Mouse (Mus musculus) forebrain, postnatal 0 days (tissue): ENCODE data around the gene Pou2f3. TPM values are rescaled to one million over a fixed set of nuclear protein-coding genes. Genes with fewer than 3 reads are reported as not detected.

ENCODE experiments used
- ATAC-seq: fragments of 200-750 bp; cut with Nextera tagmentation; 2 replicates; pipeline ENCODE4 v1.8.0; 2017; ENCODE audit warnings: mild to moderate bottlenecking, moderate library complexity
- DNase-seq: peaks from one replicate; pipeline ENCODE4 v3.0.0-alpha.2; 2015
- H3K27ac ChIP-seq: fragments of 300-500 bp; sonication (generic); 2 replicates; pipeline ENCODE4 v1.5.1; 2014; ENCODE audit warnings: low read depth, mild to moderate bottlenecking, antibody characterized with exemption, low read length, moderate library complexity, mixed read lengths
- H3K27me3 ChIP-seq: fragments of 300-500 bp; sonication (generic); 2 replicates; pipeline ENCODE4 v1.6.1; 2014; ENCODE audit warnings: mild to moderate bottlenecking, low read length, mixed read lengths; ENCODE audit not compliant: insufficient read depth
- H3K36me3 ChIP-seq: fragments of 300-500 bp; sonication (generic); 2 replicates; pipeline ENCODE4 v1.6.1; 2014; ENCODE audit warnings: mild to moderate bottlenecking, moderate library complexity; ENCODE audit not compliant: insufficient read depth
- H3K4me1 ChIP-seq: fragments of 300-500 bp; sonication (generic); 2 replicates; pipeline ENCODE4 v1.6.1; 2014; ENCODE audit warnings: antibody characterized with exemption; ENCODE audit not compliant: insufficient read depth
- H3K4me2 ChIP-seq: fragments of 300-500 bp; sonication (generic); 2 replicates; pipeline ENCODE4 v1.6.1; 2014; ENCODE audit warnings: low read depth, mild to moderate bottlenecking, moderate library complexity
- H3K4me3 ChIP-seq: fragments of 300-500 bp; sonication (generic); 2 replicates; pipeline ENCODE4 v1.5.1; 2014; ENCODE audit warnings: low read depth, low read length, mixed read lengths
- H3K9ac ChIP-seq: fragments of 300-500 bp; sonication (generic); 2 replicates; pipeline ENCODE4 v1.6.1; 2014; ENCODE audit warnings: mild to moderate bottlenecking
- H3K9me3 ChIP-seq: fragments of 300-500 bp; sonication (generic); 2 replicates; pipeline ENCODE4 v1.6.1; 2016; ENCODE audit warnings: low read length
- CTCF ChIP-seq: sonication (generic); IDR thresholded peaks from 2 replicates; pipeline ENCODE4 v1.5.1; 2016; ENCODE audit warnings: antibody characterized with exemption, control low read depth, low read depth
- WGBS: fragments of 180-500 bp; shearing (Covaris S2); extraction: QIAGEN DNeasy Blood & Tissue Kit; methylation state at CpG from one replicate; pipeline ENCODE4 v1.1.7; 2014; 5-methylcytosine and 5-hydroxymethylcytosine counted together
- polyA plus RNA-seq: library from polyadenylated mRNA; unstranded; fragments of >200 nt; fragmentation: Nextera tagmentation; extraction: Ambion mirVana; gene quantifications from 2 replicates; pipeline ENCODE4 v1.2.1, GENCODE M21; 2015
- total RNA-seq: library from RNA; depleted of rRNA; stranded (reverse); fragments of >200 nt; gene quantifications from 2 replicates; pipeline ENCODE4 v1.2.3, GENCODE M21; 2014

Gene Pou2f3
- total and polyA plus RNA-seq, 2 experiments from 2014 or later: not detected

DNA sequence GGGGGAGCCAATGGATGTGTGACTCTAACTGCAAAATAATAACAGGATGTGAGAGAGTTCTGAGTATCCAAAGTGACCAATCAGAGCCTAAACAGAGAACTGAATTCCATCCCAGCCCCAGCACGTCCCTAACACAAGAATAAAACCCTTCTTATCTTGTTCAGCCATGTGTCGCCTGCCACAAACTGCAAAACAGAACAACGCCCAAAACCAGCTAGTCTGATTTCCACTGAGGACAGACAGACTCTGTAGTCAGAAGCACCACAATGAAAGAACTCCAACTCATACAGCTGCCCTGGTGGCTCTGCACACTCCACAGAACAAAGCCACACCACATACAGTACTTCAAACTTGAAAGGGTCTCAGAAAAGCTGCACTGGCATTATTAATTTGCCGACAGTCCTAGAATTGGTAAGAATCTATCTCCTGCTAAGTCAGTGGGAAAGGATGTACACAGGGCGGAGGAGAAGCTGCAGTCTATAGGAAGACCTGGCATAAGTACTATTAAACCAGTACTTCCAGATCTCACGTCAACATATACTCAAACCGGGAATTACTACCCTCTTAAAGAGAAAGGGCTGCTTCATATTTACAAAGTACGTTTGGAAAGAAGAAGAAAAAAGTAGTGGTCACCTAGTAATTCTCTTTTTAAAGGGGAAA, 108.1 kb downstream of the Pou2f3 start:
- DNase-seq (no peak), ATAC-seq (no peak)
- H3K4me3 ChIP-seq: no peak overlapping the region
- H3K4me1 ChIP-seq: peaks cover 27% of the 10 kb centered on the region
- H3K4me2 ChIP-seq: peak overlapping the region; percentile 13; the same call in 1 of the 2 replicates
- H3K36me3 ChIP-seq: no peaks in the 10 kb centered on the region
- H3K27ac ChIP-seq: no peak overlapping the region
- H3K9ac ChIP-seq: no peak overlapping the region
- no peak for TF ChIP-seq CTCF
- no peaks in the 10 kb centered on the region for H3K9me3 ChIP-seq
- no peaks in the 10 kb centered on the region for H3K27me3 ChIP-seq
- WGBS: 61% methylated on average over 8 of the region's 8 CpGs

DNA sequence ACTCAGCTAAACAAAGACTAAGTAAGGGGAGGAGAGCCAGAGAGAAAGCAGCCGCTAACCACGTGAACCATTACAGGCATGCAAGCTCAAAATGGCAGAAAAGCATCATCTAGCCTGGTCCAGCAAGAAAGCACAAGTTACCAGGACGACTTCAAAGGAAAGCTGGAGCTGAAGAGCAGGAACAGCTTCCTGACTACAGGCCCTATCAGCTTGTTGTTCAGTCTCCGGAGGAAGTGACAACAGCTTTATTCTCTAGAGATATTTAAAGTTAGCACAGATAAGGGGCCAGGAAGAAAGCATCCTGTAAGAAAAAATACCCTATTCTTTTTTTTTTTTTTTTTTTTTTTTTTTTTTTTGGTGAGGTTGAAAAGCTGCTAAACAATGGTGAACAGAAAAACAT, 111.2 kb downstream of the Pou2f3 start:
- Histone ChIP-seq H3K4me2 (no peak overlapping the region), H3K9me3 (no peaks in the 10 kb centered on the region), H3K27me3 (no peaks in the 10 kb centered on the region), H3K36me3 (no peaks in the 10 kb centered on the region), H3K4me3 (no peak overlapping the region), H3K27ac (no peak overlapping the region), H3K4me1 (peaks cover 20% of the 10 kb centered on the region), H3K9ac (no peak overlapping the region)
- WGBS: 49% methylated on average over 4 of the region's 4 CpGs
- ATAC-seq: no peak
- TF ChIP-seq CTCF: no peak
- DNase-seq: no peak

DNA sequence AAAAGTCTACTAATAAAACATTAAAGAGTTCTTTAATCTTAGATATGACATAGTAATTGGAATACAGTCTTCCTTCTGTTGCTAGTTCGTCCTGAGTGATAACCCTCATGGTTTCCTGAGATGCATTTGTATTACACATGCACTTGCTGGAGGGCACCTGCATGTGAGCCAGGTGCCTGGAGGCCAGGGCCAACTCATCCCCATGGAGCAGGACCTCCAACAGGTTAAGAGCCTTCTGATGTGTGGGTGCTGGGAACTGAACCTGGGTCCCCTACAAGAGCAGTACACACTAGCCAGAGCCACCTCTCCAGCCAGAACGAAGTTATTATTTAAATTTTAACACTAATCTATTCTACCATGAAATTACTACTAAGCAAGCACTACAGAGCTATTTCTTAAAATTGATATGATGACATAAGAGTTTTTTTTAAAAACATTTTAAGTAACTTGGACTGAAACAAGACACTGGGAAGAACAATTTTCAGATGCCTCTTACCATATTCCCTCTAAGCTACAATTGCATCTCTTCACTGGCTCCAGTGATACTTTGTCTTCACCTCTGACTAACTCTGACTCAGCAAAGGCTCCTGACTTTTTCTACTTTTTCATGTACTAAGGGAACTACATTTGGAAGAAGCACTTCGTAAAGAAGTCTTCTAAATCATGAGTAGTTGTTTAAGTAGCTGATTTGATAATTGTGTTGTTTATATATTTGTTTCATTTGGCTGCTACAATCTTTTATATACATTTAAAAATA, 112.2 kb downstream of the Pou2f3 start:
- Histone ChIP-seq H3K4me1 (peaks cover 11% of the 10 kb centered on the region; the same call in 1 of the 2 replicates), H3K4me2 (no peak overlapping the region), H3K9ac (no peak overlapping the region), H3K4me3 (no peak overlapping the region), H3K27ac (no peak overlapping the region), H3K27me3 (no peaks in the 10 kb centered on the region), H3K36me3 (no peaks in the 10 kb centered on the region), H3K9me3 (no peaks in the 10 kb centered on the region)
- no peak for TF ChIP-seq CTCF
- DNase-seq (no peak), ATAC-seq (no peak)
- 94% methylated on average over 3 of the region's 3 CpGs for WGBS

DNA sequence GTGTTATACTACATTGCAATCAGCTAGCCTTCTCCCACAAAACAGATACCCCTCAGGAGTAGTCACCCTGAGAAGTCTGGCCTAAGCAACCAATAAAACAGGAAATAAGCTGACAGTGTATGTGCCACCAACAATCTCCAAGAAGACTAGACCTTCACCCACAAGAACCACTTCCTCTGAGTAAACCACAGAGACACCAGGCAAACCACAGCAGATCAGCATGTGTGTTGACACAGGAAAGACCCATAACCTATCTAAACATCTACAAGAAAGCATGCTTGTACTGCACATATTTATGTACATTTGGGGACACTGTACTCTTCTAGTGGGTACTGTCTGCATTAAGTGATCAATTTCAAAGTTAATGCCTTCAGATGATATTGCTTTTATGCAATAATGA, 113.8 kb downstream of the Pou2f3 start:
- ATAC-seq: no peak
- H3K9me3 ChIP-seq: no peaks in the 10 kb centered on the region
- DNase-seq: no peak
- no peak overlapping the region for H3K4me3 ChIP-seq
- no peaks in the 10 kb centered on the region for H3K36me3 ChIP-seq
- no peak for TF ChIP-seq CTCF
- no peak overlapping the region for H3K4me2 ChIP-seq
- no peak overlapping the region for H3K9ac ChIP-seq
- no peak overlapping the region for H3K27ac ChIP-seq
- no peaks in the 10 kb centered on the region for H3K4me1 ChIP-seq
- H3K27me3 ChIP-seq: no peaks in the 10 kb centered on the region

DNA sequence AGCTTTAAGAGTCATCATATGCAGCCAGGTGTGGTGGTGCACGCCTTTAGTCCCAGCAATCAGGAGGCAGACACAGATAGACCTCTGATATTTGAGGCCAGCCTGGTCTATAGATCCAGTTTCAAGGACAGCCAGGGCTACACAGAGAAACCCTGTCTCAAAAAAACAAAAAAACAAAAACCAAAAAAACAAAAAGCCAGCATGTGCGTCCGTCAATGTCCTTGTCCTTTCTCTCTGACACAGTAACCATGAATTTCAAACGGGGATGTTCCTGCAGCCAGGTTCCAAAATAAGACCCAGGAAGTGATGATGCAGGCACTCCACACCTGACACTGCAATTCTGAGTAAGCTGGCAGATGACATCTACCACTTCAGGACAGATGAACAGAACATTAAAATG, 115.3 kb downstream of the Pou2f3 start:
- H3K9me3 ChIP-seq: no peaks in the 10 kb centered on the region
- no peak for TF ChIP-seq CTCF
- H3K36me3 ChIP-seq: no peaks in the 10 kb centered on the region
- H3K4me3 ChIP-seq: no peak overlapping the region
- 90% methylated on average over 4 of the region's 4 CpGs for WGBS
- H3K9ac ChIP-seq: no peak overlapping the region
- H3K4me2 ChIP-seq: no peak overlapping the region
- no peaks in the 10 kb centered on the region for H3K27me3 ChIP-seq
- no peaks in the 10 kb centered on the region for H3K4me1 ChIP-seq
- no peak for DNase-seq
- ATAC-seq: no peak
- H3K27ac ChIP-seq: no peak overlapping the region

DNA sequence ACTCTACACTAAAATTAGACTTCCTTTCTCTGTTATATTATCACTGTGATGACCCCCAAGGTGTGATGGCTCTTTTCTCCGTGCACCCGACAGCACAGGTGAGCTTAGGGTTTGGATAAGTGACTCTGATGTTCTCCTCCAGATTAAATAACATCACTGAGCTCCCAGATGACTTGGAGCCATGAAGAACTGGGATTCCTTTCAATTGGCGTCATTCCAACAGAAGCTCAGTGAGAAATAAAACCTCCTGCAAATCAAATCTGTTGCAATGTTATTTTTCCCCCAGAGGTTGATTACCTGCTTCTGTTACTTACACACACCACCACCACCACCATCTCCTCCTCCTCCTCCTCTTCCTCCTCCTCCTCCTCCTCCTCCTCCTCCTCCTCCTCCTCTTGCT, 116.4 kb downstream of the Pou2f3 start:
- Histone ChIP-seq H3K27me3 (no peaks in the 10 kb centered on the region), H3K27ac (no peak overlapping the region), H3K4me1 (no peaks in the 10 kb centered on the region), H3K9ac (no peak overlapping the region), H3K4me3 (no peak overlapping the region), H3K9me3 (no peaks in the 10 kb centered on the region), H3K4me2 (no peak overlapping the region), H3K36me3 (no peaks in the 10 kb centered on the region)
- no peak for ATAC-seq
- TF ChIP-seq CTCF: no peak
- WGBS: 71% methylated on average over 3 of the region's 3 CpGs
- peak; percentile 65 for DNase-seq

DNA sequence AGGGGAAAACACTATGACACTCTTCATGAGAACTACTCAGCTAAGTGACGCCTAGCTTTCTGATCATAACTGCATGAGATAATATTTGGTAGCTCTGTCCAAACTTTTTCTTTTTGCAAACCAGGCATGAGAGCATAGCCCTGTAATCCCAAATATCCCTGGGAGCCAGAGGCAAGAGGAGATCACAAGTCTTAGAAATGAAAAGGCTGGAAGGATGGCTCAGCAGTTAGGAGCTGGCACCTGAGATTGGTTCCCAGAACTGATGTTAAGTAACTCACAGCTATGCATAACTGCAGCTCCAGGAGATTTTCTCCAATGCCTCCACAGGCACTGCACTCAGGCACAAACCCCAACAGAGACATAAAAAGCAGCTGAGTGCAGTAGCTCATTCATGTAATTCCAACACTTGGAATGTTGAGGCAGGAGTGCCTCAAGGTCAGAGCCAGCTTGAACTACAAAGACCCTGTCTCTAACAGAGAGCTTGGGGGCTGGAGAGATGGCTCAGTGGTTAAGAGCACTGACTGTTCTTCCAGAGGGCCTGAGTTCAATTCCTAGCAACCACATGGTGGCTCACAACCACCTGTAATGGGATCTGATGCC, 124.4 kb downstream of the Pou2f3 start:
- Histone ChIP-seq H3K9me3 (no peaks in the 10 kb centered on the region), H3K27me3 (no peaks in the 10 kb centered on the region), H3K4me2 (no peak overlapping the region), H3K36me3 (no peaks in the 10 kb centered on the region), H3K27ac (no peak overlapping the region), H3K4me3 (no peak overlapping the region), H3K4me1 (no peaks in the 10 kb centered on the region), H3K9ac (no peak overlapping the region)
- TF ChIP-seq CTCF: no peak
- DNase-seq (no peak), ATAC-seq (no peak)
- 94% methylated on average over 1 of the region's 1 CpGs for whole genome bisulfite sequencing
